Mouse (Mus musculus) lung, postnatal 0 days (tissue): ENCODE results near the gene Lrrc31. TPM values are rescaled to one million over a fixed set of nuclear protein-coding genes. Genes with fewer than 3 reads are reported as not detected.

Experiments
- ATAC-seq: fragments of 200-750 bp; cut with Nextera tagmentation; 2 replicates; pipeline ENCODE4 v1.8.0; 2017; ENCODE audit warnings: moderate library complexity
- DNase-seq: peaks from one replicate; pipeline ENCODE4 v3.0.0-alpha.2; 2016; ENCODE audit warnings: low spot score
- H3K27ac ChIP-seq: fragments of 300-500 bp; sonication (generic); 2 replicates; pipeline ENCODE4 v1.5.1; 2014; ENCODE audit warnings: antibody characterized with exemption, mild to moderate bottlenecking, low read length, mixed read lengths
- H3K27me3 ChIP-seq: fragments of 300-500 bp; sonication (generic); replicated peaks from 2 replicates; pipeline ENCODE4 v1.6.1; 2014; ENCODE audit warnings: low read length, mixed read lengths; ENCODE audit not compliant: insufficient read depth
- H3K36me3 ChIP-seq: fragments of 300-500 bp; sonication (generic); 2 replicates; pipeline ENCODE4 v1.6.1; 2014; ENCODE audit warnings: low read length, mixed read lengths; ENCODE audit not compliant: insufficient read depth
- H3K4me1 ChIP-seq: fragments of 300-500 bp; sonication (generic); 2 replicates; pipeline ENCODE4 v1.6.1; 2014; ENCODE audit warnings: antibody characterized with exemption, low read depth, low read length, mixed read lengths; ENCODE audit not compliant: insufficient read depth
- H3K4me2 ChIP-seq: fragments of 300-500 bp; sonication (generic); replicated peaks from 2 replicates; pipeline ENCODE4 v1.6.1; 2014; ENCODE audit warnings: low read depth, mild to moderate bottlenecking, low read length, moderate library complexity, mixed read lengths
- H3K4me3 ChIP-seq: fragments of 300-500 bp; sonication (generic); 2 replicates; pipeline ENCODE4 v1.5.1; 2014; ENCODE audit warnings: low read depth, low read length
- H3K9ac ChIP-seq: fragments of 300-500 bp; sonication (generic); replicated peaks from 2 replicates; pipeline ENCODE4 v1.6.1; 2014; ENCODE audit warnings: low read depth, mild to moderate bottlenecking
- H3K9me3 ChIP-seq: fragments of 300-500 bp; sonication (generic); 2 replicates; pipeline ENCODE4 v1.6.1; 2016; ENCODE audit warnings: low read length, mixed read lengths
- CTCF ChIP-seq: IDR thresholded peaks from 2 replicates; pipeline ENCODE4 v1.5.1; 2016; ENCODE audit warnings: antibody characterized with exemption, mild to moderate bottlenecking
- EP300 ChIP-seq: IDR thresholded peaks from 2 replicates; pipeline ENCODE4 v1.6.1; 2016; ENCODE audit warnings: antibody characterized with exemption, mild to moderate bottlenecking, control low read depth
- WGBS: fragments of 180-500 bp; shearing (Covaris S2); extraction: QIAGEN DNeasy Blood & Tissue Kit; methylation state at CpG from one replicate; pipeline ENCODE4 v1.1.7; 2014; 5-methylcytosine and 5-hydroxymethylcytosine counted together
- polyA plus RNA-seq: library from polyadenylated mRNA; unstranded; fragments of >200 nt; fragmentation: Nextera tagmentation; extraction: Ambion mirVana; gene quantifications from 2 replicates; pipeline ENCODE4 v1.2.1, GENCODE M21; 2015

Lrrc31 gene
- polyA plus RNA-seq, 1 experiment from 2014 or later, result 0.55 TPM

GRCm38 (mm10) chr3:30697891-30698290 lies 1.8 kb downstream of the Lrrc31 start:
- no peak for DNase-seq
- ATAC-seq, result no peak
- no peak for TF ChIP-seq EP300
- TF ChIP-seq CTCF, result no peak

GRCm38 (mm10) chr3:30696346-30696745 lies 3.3 kb downstream of the Lrrc31 start:
- Histone ChIP-seq H3K4me2 (no peak overlapping the region), H3K27me3 (no peaks in the 10 kb centered on the region), H3K36me3 (no peaks in the 10 kb centered on the region), H3K27ac (no peak overlapping the region), H3K9ac (no peak overlapping the region), H3K4me1 (no peaks in the 10 kb centered on the region), H3K4me3 (no peak overlapping the region), H3K9me3 (no peaks in the 10 kb centered on the region)
- DNase-seq (peak; percentile 68), ATAC-seq (peak; percentile 26; the same call in 1 of the 2 replicates)
- WGBS, result 2% methylated on average over 2 of the region's 2 CpGs
- TF ChIP-seq CTCF (peak; percentile 89), EP300 (no peak)

More at GRCm38 (mm10) chr3:30697891-30698290, 1.8 kb downstream of the Lrrc31 start:
- Histone ChIP-seq H3K9me3 (no peaks in the 10 kb centered on the region), H3K27ac (no peak overlapping the region), H3K4me2 (no peak overlapping the region), H3K4me1 (no peaks in the 10 kb centered on the region), H3K4me3 (no peak overlapping the region), H3K9ac (no peak overlapping the region), H3K36me3 (no peaks in the 10 kb centered on the region), H3K27me3 (no peaks in the 10 kb centered on the region)
- 43% methylated on average over 4 of the region's 4 CpGs for WGBS

- Histone ChIP-seq H3K4me2 (no peak overlapping the region), H3K9ac (no peak overlapping the region), H3K4me1 (no peaks in the 10 kb centered on the region), H3K9me3 (no peaks in the 10 kb centered on the region), H3K36me3 (no peaks in the 10 kb centered on the region), H3K4me3 (no peak overlapping the region), H3K27ac (no peak overlapping the region), H3K27me3 (no peaks in the 10 kb centered on the region)
- 94% methylated on average over 2 of the region's 2 CpGs for WGBS
- no peak for DNase-seq
- TF ChIP-seq CTCF, result no peak
- no peak for TF ChIP-seq EP300
- ATAC-seq, result no peak
Observed at GRCm38 (mm10) chr3:30695661-30696060, 4.0 kb downstream of the Lrrc31 start.

GRCm38 (mm10) chr3:30690976-30691375 lies 8.7 kb downstream of the Lrrc31 start:
- no peak for TF ChIP-seq CTCF
- TF ChIP-seq EP300, result no peak
- Histone ChIP-seq H3K4me1 (no peaks in the 10 kb centered on the region), H3K27me3 (no peaks in the 10 kb centered on the region), H3K36me3 (no peaks in the 10 kb centered on the region), H3K4me3 (no peak overlapping the region), H3K4me2 (no peak overlapping the region), H3K27ac (no peak overlapping the region), H3K9ac (no peak overlapping the region), H3K9me3 (no peaks in the 10 kb centered on the region)
- ATAC-seq, result no peak
- 36% methylated on average over 7 of the region's 7 CpGs for WGBS
- no peak for DNase-seq

GRCm38 (mm10) chr3:30687216-30687615 lies 12.4 kb downstream of the Lrrc31 start:
- Histone ChIP-seq H3K4me1 (no peaks in the 10 kb centered on the region), H3K9me3 (no peaks in the 10 kb centered on the region), H3K4me3 (no peak overlapping the region), H3K4me2 (no peak overlapping the region), H3K27ac (no peak overlapping the region), H3K36me3 (no peaks in the 10 kb centered on the region), H3K9ac (no peak overlapping the region), H3K27me3 (no peaks in the 10 kb centered on the region)
- DNase-seq (peak; percentile 40), ATAC-seq (peak; percentile 64)
- 47% methylated on average over 3 of the region's 3 CpGs for WGBS
- TF ChIP-seq CTCF (no peak), EP300 (no peak)

- 64% methylated on average over 6 of the region's 6 CpGs for WGBS
- Histone ChIP-seq H3K4me1 (no peaks in the 10 kb centered on the region), H3K4me2 (no peak overlapping the region), H3K4me3 (no peak overlapping the region), H3K27ac (no peak overlapping the region), H3K9me3 (no peaks in the 10 kb centered on the region), H3K9ac (no peak overlapping the region), H3K36me3 (no peaks in the 10 kb centered on the region), H3K27me3 (no peaks in the 10 kb centered on the region)
- DNase-seq (no peak), ATAC-seq (no peak)
- TF ChIP-seq EP300 (no peak), CTCF (no peak)
Observed at GRCm38 (mm10) chr3:30683190-30683589, 16.5 kb downstream of the Lrrc31 start.

GRCm38 (mm10) chr3:30658486-30658885 lies 41.2 kb downstream of the Lrrc31 start:
- no peaks in the 10 kb centered on the region for H3K36me3 ChIP-seq
- H3K9me3 ChIP-seq, result no peaks in the 10 kb centered on the region
- H3K4me2 ChIP-seq, result no peak overlapping the region
- no peak overlapping the region for H3K27ac ChIP-seq
- no peaks in the 10 kb centered on the region for H3K27me3 ChIP-seq
- no peaks in the 10 kb centered on the region for H3K4me1 ChIP-seq
- WGBS, result 79% methylated on average over 9 of the region's 9 CpGs
- ATAC-seq (no peak), DNase-seq (no peak)
- H3K4me3 ChIP-seq, result no peak overlapping the region
- H3K9ac ChIP-seq, result no peak overlapping the region
- TF ChIP-seq EP300, result no peak
- TF ChIP-seq CTCF, result no peak
